ENCODE assay signal across 9 mouse cellular contexts in genomic region chr8:64691591-64692401, GRCm38 (mm10). TPM values are rescaled to one million over a fixed set of nuclear protein-coding genes. Genes with fewer than 3 reads are reported as not detected.
DNase-seq lines count a peak whose midpoint lies in the region; ATAC-seq and TF ChIP-seq lines count a peak whose summit lies in the region.
"Had no signal": no experiment of that assay in that cellular context is flagged by ENCODE, and none has a peak within 500 bp of the region (broad histone marks: within the 10 kb centered on the region; RNA-seq: fewer than 3 reads in every experiment).

No protein-coding gene starts in this region.

- no peak overlapping the region for H3K27ac ChIP-seq in heart, embryonic 11.5 days (ENCODE audit: low read depth, low read length)
- no peak overlapping the region for H3K27ac ChIP-seq in ES-Bruce4 (ENCODE audit: insufficient read depth, low read length)
- peak overlapping the region; percentile 84; the same call in 1 of the 2 replicates for H3K27ac ChIP-seq in embryonic facial prominence, embryonic 15.5 days (replicated peaks)
- no peak overlapping the region for H3K27ac ChIP-seq in limb, embryonic 12.5 days
- H3K27ac ChIP-seq in stomach, embryonic 16.5 days (ENCODE audit: low read length), result no peak overlapping the region

- peaks cover 3% of the 10 kb centered on the region; the same call in 1 of the 2 replicates for H3K4me1 ChIP-seq in heart, embryonic 11.5 days (ENCODE audit: control insufficient read depth, insufficient read depth, low read length)
- no peaks in the 10 kb centered on the region for H3K4me1 ChIP-seq in ES-Bruce4 (ENCODE audit: control insufficient read depth, insufficient read depth, low read length)
- H3K4me1 ChIP-seq in embryonic facial prominence, embryonic 15.5 days, result peaks cover 16% of the 10 kb centered on the region
- peaks cover 4% of the 10 kb centered on the region; the same call in 1 of the 2 replicates for H3K4me1 ChIP-seq in limb, embryonic 12.5 days (replicated peaks)
- 0 out of 2 replicates have a peak, but pooled peaks cover 3% of the 10 kb centered on the region for H3K4me1 ChIP-seq in stomach, embryonic 16.5 days (ENCODE audit: control insufficient read depth, insufficient read depth, low read length)

- no peak for TF ChIP-seq CTCF in ES-Bruce4 (IDR thresholded peaks at IDR 0.05; ENCODE audit: low read depth, low read length)

- ATAC-seq in heart, embryonic 11.5 days (replicated peaks; ENCODE audit: insufficient number of reproducible peaks, low FRiP score, low TSS enrichment), result no peak
- ATAC-seq in embryonic facial prominence, embryonic 15.5 days (ENCODE audit: insufficient number of reproducible peaks, low FRiP score, low TSS enrichment, low read depth), result no peak
- no peak for ATAC-seq in limb, embryonic 12.5 days (ENCODE audit: insufficient number of reproducible peaks, insufficient read depth, low FRiP score, low TSS enrichment, low read depth)
- ATAC-seq in stomach, embryonic 16.5 days (ENCODE audit: insufficient read depth, low FRiP score), result no peak

- no peaks in the 10 kb centered on the region for H3K9me3 ChIP-seq in heart, embryonic 11.5 days (replicated peaks; ENCODE audit: control insufficient read depth, low read length)
- no peaks in the 10 kb centered on the region; the same call in 1 of the 2 replicates for H3K9me3 ChIP-seq in ES-Bruce4 (replicated peaks; ENCODE audit: control insufficient read depth, insufficient read depth, low read length, poor library complexity, severe bottlenecking)
- no peaks in the 10 kb centered on the region for H3K9me3 ChIP-seq in embryonic facial prominence, embryonic 15.5 days (replicated peaks)
- H3K9me3 ChIP-seq in limb, embryonic 12.5 days, result no peaks in the 10 kb centered on the region
- H3K9me3 ChIP-seq in stomach, embryonic 16.5 days (replicated peaks; ENCODE audit: control insufficient read depth, low read length), result no peaks in the 10 kb centered on the region
- H3K9me3 ChIP-seq: G1E had no signal

- intact Hi-C loops in heart, postnatal 10 days (cut with DNase I), result loop anchor here (2.0 to 5.0 kb wide), 2 partner anchors 17 to 256 kb away; partner anchors contain the start of gene Tmem192

- H3K36me3 ChIP-seq in heart, embryonic 11.5 days (ENCODE audit: control insufficient read depth, insufficient read depth, low read length), result no peaks in the 10 kb centered on the region
- H3K36me3 ChIP-seq in ES-Bruce4 (ENCODE audit: control insufficient read depth, insufficient read depth, low read length, poor library complexity, severe bottlenecking), result no peaks in the 10 kb centered on the region
- H3K36me3 ChIP-seq in embryonic facial prominence, embryonic 15.5 days, result no peaks in the 10 kb centered on the region
- no peaks in the 10 kb centered on the region for H3K36me3 ChIP-seq in limb, embryonic 12.5 days
- H3K36me3 ChIP-seq in stomach, embryonic 16.5 days (ENCODE audit: control insufficient read depth, insufficient read depth, low read length), result no peaks in the 10 kb centered on the region
- H3K36me3 ChIP-seq: G1E had no signal

- no peak for TF ChIP-seq POLR2A in ES-Bruce4 (IDR thresholded peaks at IDR 0.05; ENCODE audit: insufficient read depth, low read length)

- H3K9ac ChIP-seq in heart, embryonic 11.5 days (ENCODE audit: low read depth, low read length), result peak overlapping the region; percentile 85
- H3K9ac ChIP-seq in ES-Bruce4 (ENCODE audit: low read depth, poor library complexity, severe bottlenecking), result peak overlapping the region; percentile 63
- peak overlapping the region; percentile 82 for H3K9ac ChIP-seq in embryonic facial prominence, embryonic 15.5 days
- peak overlapping the region; percentile 94 for H3K9ac ChIP-seq in limb, embryonic 12.5 days (replicated peaks)
- peak overlapping the region; percentile 76 for H3K9ac ChIP-seq in stomach, embryonic 16.5 days (ENCODE audit: low read length)

- H3K27me3 ChIP-seq in heart, embryonic 11.5 days (ENCODE audit: control insufficient read depth, insufficient read depth, low read length), result no peaks in the 10 kb centered on the region
- H3K27me3 ChIP-seq in ES-Bruce4 (ENCODE audit: control insufficient read depth, insufficient read depth, low read length, poor library complexity, severe bottlenecking), result peaks cover 11% of the 10 kb centered on the region
- no peaks in the 10 kb centered on the region for H3K27me3 ChIP-seq in embryonic facial prominence, embryonic 15.5 days
- 0 out of 2 replicates have a peak, but pooled peaks cover 4% of the 10 kb centered on the region for H3K27me3 ChIP-seq in limb, embryonic 12.5 days
- no peaks in the 10 kb centered on the region for H3K27me3 ChIP-seq in stomach, embryonic 16.5 days (ENCODE audit: control insufficient read depth, insufficient read depth, low read length)

- H3K4me2 ChIP-seq in heart, embryonic 11.5 days, result peak overlapping the region; percentile 83
- H3K4me2 ChIP-seq in embryonic facial prominence, embryonic 15.5 days (replicated peaks), result peak overlapping the region; percentile 89
- peak overlapping the region; percentile 68 for H3K4me2 ChIP-seq in limb, embryonic 12.5 days
- H3K4me2 ChIP-seq in stomach, embryonic 16.5 days (ENCODE audit: low read depth, low read length), result peak overlapping the region; percentile 88

- peak overlapping the region; percentile 61 for H3K4me3 ChIP-seq in heart, embryonic 11.5 days (ENCODE audit: low read depth, low read length)
- H3K4me3 ChIP-seq in ES-Bruce4 (ENCODE audit: low read depth, low read length), result peak overlapping the region; percentile 40
- peak overlapping the region; percentile 70 for H3K4me3 ChIP-seq in embryonic facial prominence, embryonic 15.5 days (replicated peaks)
- H3K4me3 ChIP-seq in limb, embryonic 12.5 days (replicated peaks), result peak overlapping the region; percentile 70
- H3K4me3 ChIP-seq in stomach, embryonic 16.5 days (replicated peaks; ENCODE audit: low read length), result peak overlapping the region; percentile 61

- no peak for DNase-seq in heart, postnatal 10 days
- DNase-seq in spleen, adult 18-20 months, result no peak
- no peak for DNase-seq in gastrocnemius, adult 18-20 months (ENCODE audit: low spot score)

- 14% methylated on average over 16 of the region's 16 CpGs for WGBS in heart, embryonic 11.5 days (ENCODE audit: insufficient replicate concordance)
- 13% methylated on average over 16 of the region's 16 CpGs for WGBS in embryonic facial prominence, embryonic 15.5 days
- WGBS in limb, embryonic 12.5 days, result 11% methylated on average over 16 of the region's 16 CpGs
- WGBS in stomach, embryonic 16.5 days, result 21% methylated on average over 16 of the region's 16 CpGs

- TF ChIP-seq EP300 in ES-Bruce4 (IDR thresholded peaks at IDR 0.05; ENCODE audit: insufficient read depth, low read depth, low read length), result no peak

RNA-seq across cellular contexts. Expression of gene Cpe, which starts 1.1 kb away (rescaled TPM):
- 116 and 122 TPM in 2 replicates for polyA plus RNA-seq in heart, embryonic 11.5 days (2014; fragmentation: Nextera tagmentation; extraction: Ambion mirVana)
- total RNA-seq in heart, postnatal 10 days (2021), result 100 to 1,000 TPM; 243 to 249 TPM
- polyA plus RNA-seq in ES-Bruce4 (2011; ENCODE audit: insufficient read depth, insufficient read length, low read depth, missing spikeins), result 24.7 and 34.5 TPM in 2 replicates
- polyA plus RNA-seq in embryonic facial prominence, embryonic 15.5 days (2015; fragmentation: Nextera tagmentation; extraction: Ambion mirVana), result 219 and 229 TPM in 2 replicates
- polyA plus RNA-seq in limb, embryonic 12.5 days (2016; fragmentation: Nextera tagmentation; extraction: Ambion mirVana), result 187 and 188 TPM in 2 replicates
- 122 and 151 TPM in 2 replicates for polyA plus RNA-seq in stomach, embryonic 16.5 days (2015; fragmentation: Nextera tagmentation; extraction: Ambion mirVana)
- 100 to 1,000 TPM; 215 to 272 TPM for total RNA-seq in gastrocnemius, adult 18-20 months (2021)
- polyA plus RNA-seq: G1E had no signal

RNA-seq across cellular contexts. Expression of gene Msmo1, which starts 41.8 kb away (rescaled TPM):
- polyA plus RNA-seq in heart, embryonic 11.5 days (2014; fragmentation: Nextera tagmentation; extraction: Ambion mirVana), result 81.2 and 86.9 TPM in 2 replicates
- total RNA-seq in heart, postnatal 10 days (2021), result 10 to 100 TPM; 10.7 to 12.2 TPM
- polyA plus RNA-seq in ES-Bruce4 (2011; ENCODE audit: insufficient read depth, insufficient read length, low read depth, missing spikeins), result 175 and 182 TPM in 2 replicates
- 81.1 and 86.0 TPM in 2 replicates for polyA plus RNA-seq in embryonic facial prominence, embryonic 15.5 days (2015; fragmentation: Nextera tagmentation; extraction: Ambion mirVana)
- polyA plus RNA-seq in limb, embryonic 12.5 days (2016; fragmentation: Nextera tagmentation; extraction: Ambion mirVana), result 107 and 112 TPM in 2 replicates
- 143 and 144 TPM in 2 replicates for polyA plus RNA-seq in stomach, embryonic 16.5 days (2015; fragmentation: Nextera tagmentation; extraction: Ambion mirVana)
- total RNA-seq in gastrocnemius, adult 18-20 months (2021), result 1 to 10 TPM; 2.9 to 4.9 TPM
